Mouse (Mus musculus): ENCODE data around the gene Alg5.
A peak's percentile ranks its signal among the peaks of the same experiment; 100 is the strongest.
"Not testable (repeated sequence)": the region's sequence is repeated elsewhere in the genome, so short reads cannot be mapped to it uniquely, and the experiment has no call there.

Alg5 gene

DNA sequence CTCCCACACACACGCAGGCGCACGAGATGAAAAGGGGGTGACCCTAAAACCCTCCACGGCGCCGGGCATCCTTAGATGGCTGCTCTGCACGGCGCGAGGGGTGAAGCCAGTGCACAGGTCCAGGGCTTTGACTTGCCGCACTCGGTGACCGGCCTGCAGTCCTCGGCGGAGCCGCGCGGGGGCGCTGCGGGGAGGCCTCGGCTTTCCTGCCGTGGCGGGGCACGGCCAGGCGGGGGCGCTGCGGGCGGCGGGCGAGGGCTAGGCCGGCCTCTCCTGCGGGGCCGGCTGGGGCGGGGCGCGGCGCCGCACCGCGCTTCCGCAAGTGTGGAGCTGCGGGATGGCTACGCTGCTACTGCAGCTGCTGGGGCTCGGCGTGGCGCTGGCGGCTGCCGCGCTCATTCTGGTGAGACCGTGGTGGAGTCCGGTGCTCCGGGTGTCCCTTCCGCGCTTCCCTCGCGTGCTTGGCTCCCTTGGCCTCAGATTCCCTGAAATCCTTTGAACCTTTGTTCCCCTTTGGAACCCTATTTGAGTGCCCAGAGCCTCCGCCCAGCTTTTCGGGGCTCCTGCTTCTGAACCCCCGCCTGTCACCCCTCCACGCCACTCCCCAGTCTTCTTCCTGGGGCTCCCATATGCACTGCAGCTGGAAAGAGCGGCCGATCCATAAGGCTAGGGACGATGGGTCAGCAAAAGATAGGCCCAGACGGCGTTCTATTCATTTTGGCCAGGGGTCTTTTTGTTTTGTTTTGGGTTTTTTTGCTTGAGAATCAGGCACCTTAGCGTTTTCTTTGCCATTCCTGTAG lies at the start of gene Alg5, which contains the start of gene Exosc8:
Alg5 (plus strand) TSS at position 293 of the 800 bp plus-strand sequence.
Exosc8 (minus strand) TSS at position 147 of the 800 bp plus-strand sequence.
- peak; percentile 88 for ATAC-seq (ENCODE audit: insufficient number of reproducible peaks, low FRiP score, low TSS enrichment)

DNA sequence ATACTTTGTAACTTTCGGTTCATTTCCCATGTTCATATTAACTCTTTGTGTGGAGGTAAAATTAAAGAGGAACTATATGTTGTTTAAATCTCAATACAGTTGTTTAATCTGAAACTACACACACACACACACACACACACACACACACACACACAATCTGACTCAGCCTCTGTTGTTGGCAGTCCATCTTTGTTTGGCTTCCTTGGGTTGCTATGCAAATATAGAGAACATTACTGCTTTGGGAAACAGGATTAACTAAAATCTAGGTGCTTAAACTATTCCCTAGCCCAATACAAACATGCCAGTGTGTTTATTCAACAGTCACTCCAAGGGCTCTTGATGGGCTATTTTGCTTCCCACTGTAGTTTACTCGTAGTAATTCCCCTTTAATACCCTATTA lies 48.1 kb upstream of the Alg5 start:
- no peak for ATAC-seq (ENCODE audit: insufficient number of reproducible peaks, low FRiP score, low TSS enrichment)

DNA sequence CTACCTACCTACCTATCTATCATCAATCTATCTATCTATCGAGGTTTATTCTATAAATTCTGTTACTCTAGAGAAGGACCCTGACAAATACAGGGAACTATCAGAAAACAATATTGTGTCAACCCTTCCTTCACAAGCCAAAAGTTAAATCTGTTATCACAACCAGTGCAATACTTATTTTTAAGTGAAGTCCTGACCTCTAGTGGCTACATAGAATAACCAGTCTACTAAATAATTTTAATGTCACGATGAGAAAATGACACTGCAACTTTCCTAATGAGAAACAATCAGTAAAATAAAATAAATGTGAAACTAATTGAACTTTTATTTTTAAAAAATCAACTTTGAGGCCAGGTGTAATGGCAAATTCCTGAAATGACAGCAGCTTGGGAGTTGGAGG lies 46.2 kb upstream of the Alg5 start:
- no peak for ATAC-seq (ENCODE audit: insufficient number of reproducible peaks, low FRiP score, low TSS enrichment)

DNA sequence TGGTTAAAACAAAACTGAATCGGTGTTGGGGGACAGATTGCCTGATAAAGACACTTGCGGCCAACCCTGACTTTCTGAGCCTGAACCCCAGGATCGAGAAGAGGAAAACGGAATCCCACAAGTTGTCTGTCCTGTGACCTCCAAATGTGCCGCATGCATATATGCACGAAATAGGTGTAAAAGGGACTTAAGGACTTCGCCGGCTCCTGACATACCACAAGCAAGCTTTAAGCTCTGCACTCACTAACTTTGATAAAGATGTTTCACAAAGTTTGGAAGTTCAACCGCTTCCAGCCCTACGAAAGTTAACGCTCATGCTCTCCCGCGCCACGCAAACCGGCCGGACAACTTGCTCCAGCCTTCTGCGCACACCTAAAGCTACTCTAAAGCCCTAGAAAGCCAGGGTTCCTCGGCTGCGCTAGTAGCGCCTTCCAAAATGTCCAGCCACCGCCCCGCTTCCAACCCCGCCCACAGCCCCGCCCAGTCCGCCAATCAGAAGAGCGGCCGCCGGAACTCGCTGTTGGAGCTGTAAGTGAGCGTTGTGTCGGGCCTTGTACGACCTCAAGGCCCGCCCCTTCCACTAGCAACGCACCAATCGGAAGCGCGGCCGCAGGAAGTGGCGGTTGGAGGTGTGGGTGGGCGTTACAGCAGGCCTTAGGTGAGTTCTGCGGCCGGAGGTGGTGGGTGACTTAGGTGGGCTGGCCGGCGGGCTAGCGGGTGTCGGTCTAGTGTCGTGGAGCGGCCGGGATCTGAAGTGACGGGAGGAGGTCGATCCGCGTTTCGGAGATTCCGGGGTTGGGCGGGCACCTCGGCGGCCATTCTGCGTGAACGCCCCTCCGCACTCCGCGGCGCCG lies 42.9 kb upstream of the Alg5 start, which contains the start of gene Supt20:
Supt20 (plus strand) TSS at position 606 of the 854 bp plus-strand sequence.
- peak; percentile 99 for ATAC-seq (ENCODE audit: insufficient number of reproducible peaks, low FRiP score, low TSS enrichment)

DNA sequence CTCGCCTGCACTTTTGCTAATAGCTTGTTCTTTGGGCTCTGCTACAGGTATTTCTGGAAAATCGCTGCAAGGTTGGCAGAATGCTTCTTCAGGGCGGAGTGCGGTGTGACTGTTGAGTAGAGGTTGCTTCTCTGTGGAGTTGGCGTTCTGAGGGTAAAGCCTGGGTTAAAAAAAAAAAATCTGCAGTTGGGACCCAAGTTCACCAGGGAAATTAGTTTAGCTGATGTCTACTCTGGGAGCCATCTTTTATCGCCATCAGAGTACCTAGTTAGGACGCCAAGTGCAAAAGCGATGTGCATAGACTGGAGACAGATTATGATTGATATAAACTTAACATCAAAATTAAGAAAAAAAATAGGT lies 42.3 kb upstream of the Alg5 start:
- ATAC-seq (ENCODE audit: insufficient number of reproducible peaks, low FRiP score, low TSS enrichment): no peak

DNA sequence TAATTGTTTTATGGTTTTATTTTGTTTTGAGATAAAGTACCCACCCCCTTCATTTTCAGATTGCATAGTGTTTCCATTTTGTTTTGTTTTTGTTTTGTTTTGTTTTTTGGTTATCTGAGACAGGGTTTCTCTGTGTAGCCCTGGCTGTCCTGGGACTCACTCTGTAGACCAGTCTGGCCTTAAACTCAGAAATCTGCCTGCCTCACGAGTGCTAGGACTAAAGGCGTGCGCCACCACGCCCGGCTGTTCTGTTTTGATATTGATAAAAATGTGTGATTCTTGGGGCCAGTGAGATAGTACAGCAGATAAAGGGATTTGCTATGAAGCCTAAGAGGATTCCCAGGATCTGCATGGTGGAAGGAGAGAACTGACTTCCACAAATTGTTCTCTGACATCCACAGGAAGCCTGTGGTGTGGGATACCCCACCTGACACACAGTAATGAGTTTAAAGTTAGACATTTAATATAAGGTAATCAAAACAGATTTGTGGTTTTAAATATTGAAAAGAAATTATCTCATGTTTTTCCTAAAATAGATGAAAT lies 35.5 kb upstream of the Alg5 start:
- no peak for ATAC-seq (ENCODE audit: insufficient number of reproducible peaks, low FRiP score, low TSS enrichment)

DNA sequence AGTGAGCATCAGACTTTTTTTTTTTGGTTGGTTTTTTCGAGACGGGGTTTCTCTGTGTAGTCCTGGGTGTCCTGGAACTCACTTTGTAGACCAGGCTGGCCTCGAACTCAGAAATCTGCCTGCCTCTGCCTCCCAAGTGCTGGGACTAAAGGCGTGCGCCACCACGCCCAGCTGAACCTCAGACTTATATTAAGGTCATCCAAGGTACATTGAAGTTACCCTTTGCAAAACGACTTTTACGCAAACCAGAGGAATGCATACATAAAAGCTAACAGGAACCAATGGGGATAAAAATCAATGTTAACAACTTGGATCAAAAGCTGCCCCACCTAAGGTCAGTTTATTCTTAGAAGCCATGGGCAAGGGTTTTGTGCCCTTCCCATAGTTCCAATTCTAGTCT lies 31.2 kb upstream of the Alg5 start:
- ATAC-seq (ENCODE audit: insufficient number of reproducible peaks, low FRiP score, low TSS enrichment): not testable (repeated sequence)

DNA sequence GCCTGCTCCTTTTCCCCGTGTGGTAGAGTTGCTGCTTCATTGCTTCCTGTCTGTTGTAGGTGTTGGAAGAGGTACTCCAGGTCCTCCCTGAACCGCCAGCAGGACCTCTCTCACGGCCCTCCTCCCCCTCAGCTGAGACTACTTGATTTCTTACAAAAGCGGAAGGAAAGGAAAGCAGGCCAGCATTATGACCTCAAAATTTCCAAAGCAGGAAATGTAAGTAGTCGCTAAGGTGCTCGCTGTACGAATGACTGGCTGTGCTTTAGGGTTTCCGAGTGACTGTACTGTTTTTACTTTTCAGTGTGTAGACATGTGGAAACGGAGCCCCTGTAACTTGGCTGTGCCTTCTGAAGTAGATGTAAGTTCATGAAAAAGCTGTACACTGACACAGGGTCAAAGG lies 26.4 kb upstream of the Alg5 start:
- ATAC-seq (ENCODE audit: insufficient number of reproducible peaks, low FRiP score, low TSS enrichment): no peak

DNA sequence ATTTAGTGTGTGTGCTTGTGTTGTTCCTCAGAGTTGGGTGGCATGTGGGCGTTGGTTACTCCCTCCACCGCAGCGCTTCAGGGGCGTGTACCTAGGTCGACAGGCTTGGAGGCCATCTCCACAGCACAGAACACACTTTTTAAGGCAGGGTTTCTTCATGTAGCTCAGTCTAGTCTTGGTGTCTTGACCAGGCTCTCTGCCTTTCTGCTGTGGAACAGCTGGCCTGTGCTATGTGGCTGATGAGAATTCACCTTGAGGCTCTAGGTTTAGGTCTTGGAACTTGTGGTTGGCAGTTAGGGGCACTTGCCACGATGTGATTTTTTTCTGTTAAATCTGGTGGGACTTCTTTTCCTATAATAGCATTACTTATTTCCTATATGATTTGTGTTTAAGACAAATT lies 21.1 kb upstream of the Alg5 start, which contains the start of gene Gm21958:
Gm21958 (minus strand) TSS at position 101 of the 400 bp plus-strand sequence.
- ATAC-seq (ENCODE audit: insufficient number of reproducible peaks, low FRiP score, low TSS enrichment): no peak

DNA sequence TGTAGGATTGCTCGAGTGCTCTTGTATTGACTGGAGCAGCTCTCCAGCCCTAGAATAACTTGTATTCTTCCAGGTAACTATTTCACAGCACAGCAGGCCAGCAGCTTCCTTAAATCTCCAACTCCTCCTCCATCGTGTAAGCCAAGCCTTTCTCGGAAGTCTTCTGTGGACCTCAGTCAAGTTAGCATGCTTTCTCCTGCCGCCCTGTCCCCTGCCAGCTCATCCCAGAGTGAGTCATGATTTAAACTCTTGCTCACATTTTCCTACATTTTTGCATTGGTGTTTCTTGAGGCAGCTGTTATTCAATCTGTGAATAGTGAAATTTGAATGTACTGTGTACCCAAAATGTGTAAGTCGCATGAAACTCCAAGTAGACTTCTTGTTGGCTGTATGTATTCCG lies 19.9 kb upstream of the Alg5 start:
- ATAC-seq (ENCODE audit: insufficient number of reproducible peaks, low FRiP score, low TSS enrichment): no peak

DNA sequence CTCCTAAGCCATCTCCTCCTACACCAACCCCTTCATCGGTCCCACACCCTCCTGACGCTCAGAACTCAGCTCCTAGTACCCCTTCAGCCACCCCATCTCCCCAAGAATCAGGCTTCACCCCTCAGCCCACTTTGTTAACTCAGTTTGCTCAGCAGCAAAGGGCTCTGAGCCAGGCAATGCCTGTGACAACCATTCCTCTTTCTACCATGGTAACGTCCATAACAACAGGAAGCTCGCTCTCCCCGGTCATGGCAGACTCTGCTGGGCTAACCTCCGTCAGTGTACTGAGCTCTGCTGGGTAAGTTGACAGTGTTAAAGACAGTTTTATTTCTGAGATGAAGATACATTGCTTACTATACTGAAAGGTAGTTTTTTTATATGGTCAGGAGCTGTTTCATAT lies 18.0 kb upstream of the Alg5 start:
- ATAC-seq (ENCODE audit: insufficient number of reproducible peaks, low FRiP score, low TSS enrichment): no peak

DNA sequence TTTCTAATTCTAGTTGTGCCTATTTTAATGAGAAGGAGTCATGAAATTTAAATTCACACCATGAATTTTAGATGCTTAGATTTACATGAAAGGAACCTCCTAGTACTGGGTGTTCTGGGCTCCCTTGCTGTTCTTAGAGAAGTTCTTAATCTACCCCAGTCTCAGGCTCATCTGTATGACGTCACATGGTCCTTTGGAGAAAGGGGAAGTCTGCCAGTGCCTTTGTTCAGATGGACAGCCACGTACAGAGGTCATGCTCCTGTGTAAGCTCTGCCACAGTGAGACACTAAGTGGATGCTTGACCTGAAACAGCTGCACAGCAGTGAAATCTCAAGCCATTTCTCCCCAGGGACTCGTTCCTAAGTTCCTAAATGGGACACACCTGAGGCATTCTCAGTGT lies 16.4 kb upstream of the Alg5 start:
- ATAC-seq (ENCODE audit: insufficient number of reproducible peaks, low FRiP score, low TSS enrichment): no peak

DNA sequence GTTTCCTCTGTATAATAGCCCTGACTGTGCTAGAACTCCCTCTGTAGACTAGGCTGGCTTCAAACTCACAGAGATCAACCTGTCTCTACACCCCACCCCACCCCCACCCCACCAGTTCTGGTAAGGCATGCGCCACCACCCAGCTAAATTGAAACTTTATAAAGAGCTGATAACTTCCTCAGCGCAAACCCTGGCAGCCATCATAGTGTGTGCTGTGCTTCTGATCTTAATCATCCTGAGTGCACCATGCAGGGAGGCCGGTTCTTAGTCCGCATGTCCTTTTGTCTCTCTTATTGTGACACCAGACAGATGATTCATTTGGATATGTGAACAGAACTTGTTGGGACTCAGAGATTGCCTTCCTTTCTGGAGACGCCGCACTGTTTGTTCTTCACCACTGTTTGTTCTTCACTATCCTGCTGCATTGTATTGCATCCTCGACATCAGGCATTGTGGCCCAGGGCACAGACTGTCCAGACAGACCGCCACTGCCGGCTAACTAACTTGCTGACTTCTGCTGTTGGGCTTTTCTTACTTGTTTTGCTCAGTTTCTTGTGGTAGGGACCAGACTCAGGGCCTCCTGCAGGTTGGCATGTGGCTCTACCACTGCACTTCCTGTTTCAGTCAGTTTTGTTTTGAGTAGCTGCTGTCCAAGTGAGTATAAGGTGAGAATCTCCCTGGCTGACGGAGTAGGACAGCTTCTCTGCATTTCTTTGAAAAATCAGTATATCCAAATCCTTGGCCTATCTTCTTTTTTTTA lies 11.4 kb upstream of the Alg5 start:
- no peak for ATAC-seq (ENCODE audit: insufficient number of reproducible peaks, low FRiP score, low TSS enrichment)

DNA sequence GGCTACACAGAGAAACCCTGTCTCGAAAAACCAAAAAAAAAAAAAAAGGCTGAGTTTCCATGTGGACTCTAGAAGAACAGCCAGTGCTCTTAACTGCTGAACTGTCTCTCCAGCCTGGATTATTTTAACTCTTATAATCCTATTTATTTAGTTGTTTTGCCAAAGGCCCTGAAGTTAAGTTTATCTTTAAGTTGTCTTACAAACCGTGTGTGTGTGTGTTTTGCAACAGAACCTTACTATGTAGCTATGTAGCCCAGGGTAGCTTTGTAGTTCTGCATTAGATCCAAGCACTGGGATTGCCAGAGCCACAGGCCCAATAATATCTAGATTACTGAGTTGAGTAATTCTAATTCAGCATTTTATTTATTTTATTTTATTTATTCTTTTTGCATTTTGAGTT lies 10.0 kb upstream of the Alg5 start:
- ATAC-seq (ENCODE audit: insufficient number of reproducible peaks, low FRiP score, low TSS enrichment): no peak

DNA sequence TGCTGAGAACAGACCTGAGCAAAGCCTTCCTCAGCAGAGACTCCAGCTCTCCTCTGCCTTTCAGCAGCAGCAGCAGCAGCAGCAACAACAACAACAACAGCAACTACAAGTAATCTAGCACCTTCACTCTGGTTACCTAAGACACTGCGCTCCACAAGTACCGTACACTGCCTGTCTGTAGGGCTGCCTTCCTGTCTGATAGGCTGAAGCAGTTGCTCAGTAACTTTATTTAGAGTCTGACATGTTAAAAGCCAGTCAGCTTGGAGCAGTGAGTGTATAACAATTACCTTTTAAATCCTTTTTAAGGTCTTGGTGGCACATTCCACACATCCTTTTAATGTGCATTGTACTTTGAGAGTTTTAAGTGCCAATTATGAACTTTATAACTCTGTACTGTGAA lies 7.8 kb upstream of the Alg5 start:
- ATAC-seq (ENCODE audit: insufficient number of reproducible peaks, low FRiP score, low TSS enrichment): no peak

DNA sequence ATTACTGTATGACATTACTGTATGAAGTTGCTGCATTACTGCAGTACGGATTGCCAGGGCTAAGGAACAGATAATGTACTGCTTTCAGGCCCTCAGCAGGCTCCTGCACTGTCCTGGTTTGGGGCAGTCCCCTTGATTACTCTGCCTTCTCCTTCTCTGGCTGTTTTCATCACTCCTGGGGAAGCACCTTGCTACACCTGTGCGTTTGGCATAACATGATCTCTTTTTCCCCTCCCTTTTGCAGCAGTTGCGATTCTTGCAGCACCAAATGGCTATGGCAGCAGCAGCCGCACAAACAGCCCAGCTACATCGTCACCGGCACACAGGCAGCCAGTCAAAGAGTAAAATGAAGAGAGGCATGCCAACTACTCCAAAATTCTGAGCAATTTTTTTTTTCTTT lies 7.2 kb upstream of the Alg5 start:
- no peak for ATAC-seq (ENCODE audit: insufficient number of reproducible peaks, low FRiP score, low TSS enrichment)

DNA sequence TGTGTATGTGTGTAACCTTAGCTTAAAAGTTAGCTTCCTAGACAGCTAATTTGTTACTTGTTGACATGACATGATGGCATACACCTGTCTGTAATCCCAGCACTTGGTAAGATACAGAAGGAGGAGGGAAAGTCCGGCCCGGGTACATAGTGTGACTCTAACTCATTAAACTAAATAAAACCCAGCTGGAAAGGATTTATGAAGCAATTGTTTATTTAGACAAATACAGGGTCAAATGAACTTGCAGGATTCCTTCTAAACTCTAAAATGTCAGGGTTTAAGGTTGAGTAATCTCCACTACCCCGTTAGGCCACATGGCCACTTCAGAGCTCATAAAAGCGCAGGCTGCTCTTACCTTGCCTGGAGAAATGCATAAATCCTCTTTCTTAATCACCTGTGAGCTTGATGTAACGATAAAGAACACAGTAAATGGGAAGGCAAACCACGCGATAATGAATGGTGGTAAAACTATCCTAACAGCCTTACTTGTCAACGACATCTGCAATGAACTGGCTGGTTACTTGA lies 3.7 kb upstream of the Alg5 start:
- ATAC-seq (ENCODE audit: insufficient number of reproducible peaks, low FRiP score, low TSS enrichment): no peak

DNA sequence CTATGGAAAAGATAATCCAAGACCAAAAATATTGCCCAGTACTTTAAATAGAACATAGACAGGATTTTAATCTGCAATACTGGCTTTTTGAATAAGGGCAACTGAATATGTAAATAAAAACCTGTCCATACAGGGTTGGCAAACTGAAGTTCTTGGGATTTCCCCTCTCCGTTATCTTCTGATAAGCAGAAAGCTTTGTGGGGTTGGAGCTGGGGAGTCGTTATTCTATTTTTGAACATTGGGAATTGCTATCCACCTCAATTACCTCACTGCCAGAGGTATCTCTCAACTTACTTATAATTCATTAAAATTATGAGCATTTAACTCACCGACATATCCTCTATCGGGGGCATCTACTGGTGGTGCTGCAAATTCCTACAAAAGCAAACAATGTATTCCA lies 3.0 kb upstream of the Alg5 start:
- no peak for ATAC-seq (ENCODE audit: insufficient number of reproducible peaks, low FRiP score, low TSS enrichment)

DNA sequence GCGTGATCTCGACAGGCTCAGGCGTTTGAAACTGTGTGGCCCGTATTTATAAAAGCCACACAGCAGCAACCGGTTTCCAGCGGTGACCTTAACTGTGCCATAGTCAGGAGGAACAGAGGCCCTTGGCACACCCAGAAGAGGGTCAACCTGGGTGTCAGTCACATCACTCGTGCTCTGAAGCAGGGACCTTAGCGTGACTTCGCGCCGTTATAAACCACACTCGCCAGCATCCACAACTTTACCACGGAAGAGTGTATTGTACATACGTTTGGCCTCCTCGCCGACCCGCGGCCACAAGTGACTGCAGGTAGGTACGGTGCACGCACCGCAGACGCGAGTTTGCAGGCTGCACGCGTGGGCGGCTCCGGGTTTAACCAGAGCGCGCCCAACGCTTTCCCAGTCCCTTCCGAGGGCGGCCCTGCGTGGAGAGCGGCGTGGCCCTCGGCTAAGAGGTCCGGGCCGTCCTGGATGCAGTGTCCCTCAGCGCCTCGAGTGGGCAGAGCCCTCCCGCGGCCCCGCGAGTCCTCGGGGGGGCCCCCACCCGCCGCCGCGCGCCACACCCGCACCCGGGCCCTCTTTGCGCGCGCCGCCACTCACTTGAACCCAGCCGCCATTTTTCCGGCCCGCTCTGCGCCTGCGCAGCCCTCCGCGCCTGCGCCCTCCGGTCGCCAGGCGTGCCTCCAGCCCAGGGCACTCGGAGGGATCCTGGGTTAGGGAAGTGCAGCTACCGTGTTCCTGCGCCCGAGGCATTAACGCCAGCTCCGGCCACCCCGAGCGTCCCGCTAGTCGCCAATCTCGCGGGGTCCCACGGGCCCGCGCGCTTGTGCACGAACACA lies 710 bp upstream of the Alg5 start:
- peak; percentile 89 for ATAC-seq (ENCODE audit: insufficient number of reproducible peaks, low FRiP score, low TSS enrichment)
